Mouse (Mus musculus) right cerebral cortex, adult 2 months (tissue): ENCODE data around the gene Ankrd44.
"Not testable (repeated sequence)": the region's sequence is repeated elsewhere in the genome, so short reads cannot be mapped to it uniquely, and the experiment has no call there.

Experiments used
- DNase-seq, 2 experiments: peaks; one replicate each; pipeline ENCODE4 v3.0.0; 2021 to 2022; ENCODE audit warnings: low spot score in 2 of 2

Ankrd44 gene

GRCm38 (mm10) chr1:54925971-54926771, at the start of gene Ankrd44:
Ankrd44 (minus strand) TSS chr1:54926387.
- DNase-seq = peak; percentile 60 to 75

- DNase-seq = no peak
These were observed 45.7 kb upstream of the Ankrd44 start for GRCm38 (mm10) chr1:54971687-54972404.

GRCm38 (mm10) chr1:54966858-54967257, 40.7 kb upstream of the Ankrd44 start:
- DNase-seq = no peak

GRCm38 (mm10) chr1:54965159-54965995, 39.2 kb upstream of the Ankrd44 start:
- DNase-seq = no peak

GRCm38 (mm10) chr1:54961724-54962123, 35.5 kb upstream of the Ankrd44 start:
- no peak for DNase-seq

GRCm38 (mm10) chr1:54960613-54961165, 34.5 kb upstream of the Ankrd44 start:
- no peak for DNase-seq

- no peak for DNase-seq
These were observed 32.3 kb upstream of the Ankrd44 start for GRCm38 (mm10) chr1:54958525-54958924.

GRCm38 (mm10) chr1:54956995-54957394, 30.8 kb upstream of the Ankrd44 start:
- not testable (repeated sequence) for DNase-seq

- no peak for DNase-seq
These were observed 28.7 kb upstream of the Ankrd44 start for GRCm38 (mm10) chr1:54954856-54955255.

- DNase-seq = no peak
These were observed 18.5 kb upstream of the Ankrd44 start for GRCm38 (mm10) chr1:54944648-54945047.

GRCm38 (mm10) chr1:54935466-54935865, 9.3 kb upstream of the Ankrd44 start:
- no peak for DNase-seq

- no peak for DNase-seq
These were observed 8.7 kb upstream of the Ankrd44 start for GRCm38 (mm10) chr1:54934911-54935310.

- no peak for DNase-seq
These were observed 7.5 kb upstream of the Ankrd44 start for GRCm38 (mm10) chr1:54933646-54934045.

- DNase-seq = no peak
These were observed 6.4 kb upstream of the Ankrd44 start for GRCm38 (mm10) chr1:54932456-54933115.

- no peak for DNase-seq
These were observed 5.0 kb upstream of the Ankrd44 start for GRCm38 (mm10) chr1:54931231-54931630.

GRCm38 (mm10) chr1:54930670-54931200, 4.5 kb upstream of the Ankrd44 start:
- DNase-seq = no peak

GRCm38 (mm10) chr1:54925451-54925934, 694 bp downstream of the Ankrd44 start:
- peak; percentile 6 to 22 for DNase-seq

GRCm38 (mm10) chr1:54924760-54925159, 1.4 kb downstream of the Ankrd44 start:
- DNase-seq = no peak

GRCm38 (mm10) chr1:54924309-54924685, 1.9 kb downstream of the Ankrd44 start:
- DNase-seq = no peak

GRCm38 (mm10) chr1:54923366-54924308, 2.5 kb downstream of the Ankrd44 start:
- DNase-seq = no peak
